Mouse (Mus musculus) stomach, postnatal 0 days (tissue): ENCODE measurements around the gene Slc22a2. TPM values are rescaled to one million over a fixed set of nuclear protein-coding genes. Genes with fewer than 3 reads are reported as not detected.

Source experiments
- ATAC-seq: fragments of 200-750 bp; cut with Nextera tagmentation; 2 replicates; pipeline ENCODE4 v1.8.0; 2017; ENCODE audit not compliant: low FRiP score, low TSS enrichment
- DNase-seq: peaks from one replicate; pipeline ENCODE4 v3.0.0-alpha.2; 2016; ENCODE audit warnings: low spot score
- H3K27ac ChIP-seq: fragments of 300-500 bp; sonication (generic); replicated peaks from 2 replicates; pipeline ENCODE4 v1.5.1; 2014; ENCODE audit warnings: mild to moderate bottlenecking, control low read depth
- H3K27me3 ChIP-seq: fragments of 300-500 bp; sonication (generic); 2 replicates; pipeline ENCODE4 v1.6.1; 2014; ENCODE audit warnings: low read length; ENCODE audit not compliant: control insufficient read depth, insufficient read depth
- H3K36me3 ChIP-seq: fragments of 300-500 bp; sonication (generic); 2 replicates; pipeline ENCODE4 v1.6.1; 2014; ENCODE audit warnings: low read length, mixed read lengths; ENCODE audit not compliant: control insufficient read depth, insufficient read depth
- H3K4me1 ChIP-seq: fragments of 300-500 bp; sonication (generic); replicated peaks from 2 replicates; pipeline ENCODE4 v1.6.1; 2014; ENCODE audit warnings: antibody characterized with exemption; ENCODE audit not compliant: control insufficient read depth, insufficient read depth
- H3K4me2 ChIP-seq: fragments of 300-500 bp; sonication (generic); replicated peaks from 2 replicates; pipeline ENCODE4 v1.6.1; 2014; ENCODE audit warnings: low read depth, mild to moderate bottlenecking, control low read depth, moderate library complexity
- H3K4me3 ChIP-seq: fragments of 300-500 bp; sonication (generic); 2 replicates; pipeline ENCODE4 v1.5.1; 2014; ENCODE audit warnings: low read depth, low read length, control low read depth
- H3K9ac ChIP-seq: fragments of 300-500 bp; sonication (generic); 2 replicates; pipeline ENCODE4 v1.6.1; 2014; ENCODE audit warnings: mild to moderate bottlenecking, low read length, control low read depth, mixed read lengths
- H3K9me3 ChIP-seq: fragments of 300-500 bp; sonication (generic); 2 replicates; pipeline ENCODE4 v1.6.1; 2016; ENCODE audit warnings: low read length; ENCODE audit not compliant: control insufficient read depth
- CTCF ChIP-seq: IDR thresholded peaks from 2 replicates; pipeline ENCODE4 v1.5.1; 2016; ENCODE audit warnings: antibody characterized with exemption, low read depth, mild to moderate bottlenecking, moderate library complexity
- EP300 ChIP-seq: optimal IDR thresholded peaks from 2 replicates; pipeline ENCODE3; 2016; ENCODE audit warnings: antibody characterized with exemption
- WGBS: fragments of 180-500 bp; shearing (Covaris S2); extraction: QIAGEN DNeasy Blood & Tissue Kit; methylation state at CpG from one replicate; pipeline ENCODE4 v1.1.7; 2014; 5-methylcytosine and 5-hydroxymethylcytosine counted together
- polyA plus RNA-seq: library from polyadenylated mRNA; unstranded; fragments of >200 nt; fragmentation: Nextera tagmentation; extraction: Ambion mirVana; gene quantifications from 2 replicates; pipeline ENCODE4 v1.2.1, GENCODE M21; 2015

Slc22a2 gene
- polyA plus RNA-seq, 1 experiment from 2014 or later, result not detected

DNA sequence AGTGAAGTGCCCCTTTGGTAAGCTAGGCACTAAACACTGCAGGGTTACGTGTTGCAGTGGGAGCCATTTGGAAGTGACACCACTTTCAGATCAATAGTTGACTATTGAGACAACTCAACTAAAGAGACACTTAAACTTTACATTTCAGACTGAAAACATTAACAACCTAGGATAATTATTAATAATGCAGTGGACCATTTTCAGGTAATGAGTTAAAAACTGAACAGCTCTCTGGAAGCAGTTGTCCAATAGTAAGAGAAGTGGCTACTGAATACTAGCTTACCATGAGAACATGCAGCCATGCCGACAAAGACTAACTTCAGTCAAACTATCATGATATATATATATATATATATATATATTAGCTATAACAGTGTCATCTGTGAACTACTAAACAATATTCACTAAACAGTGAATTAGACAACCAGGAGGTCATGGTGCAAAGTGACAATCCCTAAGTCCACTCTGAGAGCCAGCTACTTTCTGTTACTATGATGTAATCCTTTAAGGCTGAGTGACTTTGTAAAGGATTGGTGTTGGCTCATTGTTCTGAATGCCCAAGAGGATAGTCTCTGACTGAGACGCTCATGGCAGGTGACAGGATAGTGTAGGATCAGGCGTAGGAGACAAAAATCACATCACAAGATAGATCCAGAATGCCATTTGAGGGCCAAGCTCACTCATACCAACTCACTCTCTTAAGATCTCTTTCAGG, 7.1 kb downstream of the Slc22a2 start:
- Histone ChIP-seq H3K4me1 (no peaks in the 10 kb centered on the region), H3K27ac (no peak overlapping the region), H3K9me3 (no peaks in the 10 kb centered on the region), H3K9ac (no peak overlapping the region), H3K36me3 (no peaks in the 10 kb centered on the region), H3K27me3 (no peaks in the 10 kb centered on the region), H3K4me3 (no peak overlapping the region), H3K4me2 (no peak overlapping the region)
- ATAC-seq (no peak), DNase-seq (no peak)
- TF ChIP-seq CTCF (no peak), EP300 (no peak)
- WGBS, result 87% methylated on average over 4 of the region's 4 CpGs

DNA sequence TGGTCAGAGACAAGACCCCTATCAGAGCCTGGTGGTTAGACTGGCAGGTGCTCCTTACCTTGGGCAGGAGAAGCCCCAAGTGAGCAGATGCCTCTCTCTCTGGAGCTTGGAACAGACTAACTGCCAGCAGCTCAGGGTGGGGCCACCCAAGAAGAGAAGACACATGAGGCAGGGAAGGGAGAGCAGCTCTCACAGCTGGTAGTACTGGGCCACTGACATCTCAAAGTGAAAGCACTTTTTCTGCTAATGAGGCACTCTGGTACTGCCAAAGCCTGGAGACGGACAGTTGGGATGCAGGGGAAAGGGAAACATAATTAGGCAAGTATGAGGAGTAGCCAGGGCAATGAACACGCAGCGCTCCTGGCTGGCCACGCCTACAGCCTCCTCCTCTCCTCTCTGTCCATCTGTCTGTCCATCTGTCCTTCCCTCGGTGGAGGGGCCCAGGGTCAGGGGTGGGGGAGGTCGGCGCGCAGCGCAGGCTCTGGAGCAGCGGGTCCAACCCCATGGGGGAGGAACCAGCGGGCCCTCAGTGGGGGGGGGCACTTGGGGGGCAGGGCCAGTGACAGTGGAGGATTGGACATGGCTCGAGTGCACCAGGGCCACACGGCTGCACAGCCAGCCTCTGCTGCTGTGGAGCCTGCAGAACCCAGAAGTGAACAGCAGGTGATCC, 12.0 kb downstream of the Slc22a2 start:
- no peak overlapping the region for H3K4me2 ChIP-seq
- H3K36me3 ChIP-seq, result no peaks in the 10 kb centered on the region
- WGBS, result 77% methylated on average over 11 of the region's 13 CpGs
- H3K27me3 ChIP-seq, result no peaks in the 10 kb centered on the region
- ATAC-seq (no peak), DNase-seq (no peak)
- no peak overlapping the region for H3K9ac ChIP-seq
- TF ChIP-seq CTCF (no peak), EP300 (no peak)
- H3K9me3 ChIP-seq, result no peaks in the 10 kb centered on the region
- H3K27ac ChIP-seq, result no peak overlapping the region
- no peaks in the 10 kb centered on the region for H3K4me1 ChIP-seq
- H3K4me3 ChIP-seq, result no peak overlapping the region

DNA sequence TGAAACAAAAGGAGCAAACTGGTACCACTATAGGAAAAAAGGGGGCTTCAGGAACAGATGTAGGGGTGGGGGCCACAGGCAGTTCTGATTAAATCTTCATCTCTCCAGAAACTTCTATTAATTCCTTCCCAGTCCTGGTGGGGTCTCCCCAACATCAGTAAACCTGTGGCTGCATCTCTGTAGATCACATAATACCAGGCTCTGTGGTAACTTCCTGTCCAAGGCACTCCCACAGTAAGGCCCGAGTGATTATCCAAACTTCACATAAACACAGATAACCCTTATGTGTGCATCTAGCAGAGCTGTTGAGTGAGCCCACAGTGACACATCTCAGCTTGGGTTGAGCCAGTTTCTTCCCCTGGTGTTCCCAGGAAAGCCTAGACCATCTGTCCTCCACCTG, 22.7 kb downstream of the Slc22a2 start:
- no peak overlapping the region for H3K9ac ChIP-seq
- TF ChIP-seq EP300, result no peak
- peak; percentile 39; the same call in 1 of the 2 replicates for TF ChIP-seq CTCF
- WGBS, result 15% methylated on average over 1 of the region's 1 CpGs
- DNase-seq (no peak), ATAC-seq (no peak)
- H3K27ac ChIP-seq, result no peak overlapping the region
- H3K4me1 ChIP-seq, result no peaks in the 10 kb centered on the region
- H3K27me3 ChIP-seq, result no peaks in the 10 kb centered on the region
- H3K36me3 ChIP-seq, result no peaks in the 10 kb centered on the region
- no peak overlapping the region for H3K4me2 ChIP-seq
- no peaks in the 10 kb centered on the region for H3K9me3 ChIP-seq
- no peak overlapping the region for H3K4me3 ChIP-seq

DNA sequence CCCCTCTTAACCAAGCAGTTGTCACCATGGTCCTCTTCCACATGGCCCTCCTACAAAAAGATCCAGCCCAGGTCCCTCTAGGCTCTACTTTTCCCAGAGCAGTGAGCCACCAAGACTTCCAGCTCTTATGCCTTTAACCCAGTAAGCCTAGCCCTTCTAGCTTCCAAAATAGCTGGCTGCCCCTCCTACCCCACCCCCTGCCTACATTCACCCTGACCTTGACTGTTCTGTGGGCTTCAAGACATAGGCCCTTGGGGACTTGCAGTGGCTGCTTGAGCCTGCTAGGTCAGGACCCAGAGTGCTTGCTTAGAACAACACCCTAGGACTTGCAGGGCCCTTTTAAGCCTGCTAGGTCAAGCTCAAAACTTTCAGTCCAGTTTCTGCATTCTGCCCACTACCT, 23.3 kb downstream of the Slc22a2 start:
- H3K27me3 ChIP-seq, result no peaks in the 10 kb centered on the region
- TF ChIP-seq EP300, result no peak
- TF ChIP-seq CTCF, result no peak
- no peak for DNase-seq
- H3K4me3 ChIP-seq, result no peak overlapping the region
- no peak for ATAC-seq
- H3K9ac ChIP-seq, result no peak overlapping the region
- no peaks in the 10 kb centered on the region for H3K9me3 ChIP-seq
- H3K36me3 ChIP-seq, result no peaks in the 10 kb centered on the region
- H3K27ac ChIP-seq, result no peak overlapping the region
- H3K4me1 ChIP-seq, result no peaks in the 10 kb centered on the region
- H3K4me2 ChIP-seq, result no peak overlapping the region

DNA sequence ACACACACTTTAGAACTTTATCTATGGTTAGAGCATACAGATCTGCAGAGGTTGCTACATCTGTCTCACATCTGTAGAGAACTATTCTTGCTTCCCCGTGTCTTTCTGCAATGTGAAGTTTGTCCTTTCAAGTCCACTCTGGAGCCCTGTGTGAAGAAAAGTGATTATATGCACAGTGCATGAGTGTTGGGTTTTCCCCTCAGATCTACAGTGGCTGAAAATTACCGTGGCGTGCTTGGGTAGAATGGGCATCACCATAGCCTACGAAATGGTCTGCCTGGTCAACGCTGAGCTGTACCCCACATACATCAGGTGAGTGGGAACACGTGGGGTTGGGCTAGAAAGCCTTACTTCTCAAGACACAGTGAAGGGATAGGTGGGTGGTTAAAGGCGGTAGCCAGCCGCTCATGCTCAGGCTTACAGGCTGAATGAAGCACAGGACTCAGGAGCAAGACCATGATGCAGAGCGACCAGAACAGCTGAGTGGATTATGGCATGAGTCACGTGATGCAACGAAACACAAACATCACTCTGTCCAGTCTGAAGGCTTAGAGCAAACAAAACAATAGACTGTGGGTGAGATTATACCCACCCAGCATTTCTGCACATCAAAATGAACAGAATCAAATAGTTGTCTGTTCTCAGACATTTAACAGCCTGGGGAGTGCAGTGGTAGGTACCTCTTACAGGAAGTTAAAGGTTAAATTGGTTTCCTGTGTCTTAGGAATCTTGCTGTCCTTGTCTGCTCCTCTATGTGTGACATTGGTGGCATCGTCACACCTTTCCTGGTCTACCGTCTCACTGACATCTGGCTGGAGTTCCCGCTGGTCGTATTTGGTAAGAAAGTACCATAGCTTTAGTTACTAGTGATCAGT, 30.8 kb downstream of the Slc22a2 start:
- H3K4me2 ChIP-seq, result no peak overlapping the region
- H3K9me3 ChIP-seq, result no peaks in the 10 kb centered on the region
- H3K36me3 ChIP-seq, result no peaks in the 10 kb centered on the region
- WGBS, result 78% methylated on average over 15 of the region's 15 CpGs
- no peak overlapping the region for H3K4me3 ChIP-seq
- H3K27ac ChIP-seq, result no peak overlapping the region
- no peaks in the 10 kb centered on the region for H3K4me1 ChIP-seq
- no peak overlapping the region for H3K9ac ChIP-seq
- DNase-seq (no peak), ATAC-seq (no peak)
- H3K27me3 ChIP-seq, result no peaks in the 10 kb centered on the region
- no peak for TF ChIP-seq CTCF
- TF ChIP-seq EP300, result no peak
